Mouse (Mus musculus): ENCODE measurements around the gene Glis1. TPM values are rescaled to one million over a fixed set of nuclear protein-coding genes. Genes with fewer than 3 reads are reported as not detected.

Gene Glis1
- polyA plus RNA-seq, 1 experiment from 2014 or later = 0.97 TPM

DNA sequence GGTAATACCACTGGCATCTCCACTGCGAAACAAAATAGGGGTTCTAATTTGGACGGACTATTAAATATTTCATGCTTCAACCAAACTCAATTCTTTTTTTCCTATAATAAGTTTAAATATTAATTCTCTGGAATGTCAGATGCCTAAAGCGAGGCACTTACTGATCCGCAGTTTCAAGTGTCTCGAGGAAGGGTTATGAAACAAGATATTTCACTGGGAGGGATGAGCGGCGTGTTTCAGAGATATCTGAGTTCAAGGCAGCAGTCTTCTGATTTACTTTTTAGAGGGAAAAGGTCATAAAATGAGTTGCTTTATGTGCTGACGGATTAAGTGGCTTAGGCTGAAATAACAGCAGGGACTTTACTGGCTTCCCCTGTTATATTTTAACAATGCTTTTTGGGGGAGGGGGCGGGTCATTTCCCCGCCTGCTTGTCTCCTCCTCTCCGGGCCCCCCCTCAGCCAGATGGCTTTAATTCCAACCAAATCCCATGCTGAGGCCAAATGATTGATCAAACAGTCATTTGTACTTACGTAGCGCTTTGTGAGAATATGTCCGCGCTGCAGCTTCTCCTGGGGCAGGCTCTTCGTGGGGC is 8.6 kb downstream of the Glis1 start:
- no peak for ATAC-seq (ENCODE audit: low FRiP score)
- Histone ChIP-seq H3K4me1 (ENCODE audit: control insufficient read depth, insufficient read depth, low read length) (peaks cover 10% of the 10 kb centered on the region), H3K27me3 (ENCODE audit: control insufficient read depth, insufficient read depth, low read length) (peaks cover 13% of the 10 kb centered on the region), H3K9ac (ENCODE audit: low read length) (peak overlapping the region; percentile 42), H3K4me2 (peak overlapping the region; percentile 24), H3K27ac (ENCODE audit: low read depth, low read length) (no peak overlapping the region), H3K9me3 (ENCODE audit: control insufficient read depth, low read length) (no peaks in the 10 kb centered on the region), H3K4me3 (ENCODE audit: low read depth, low read length) (no peak overlapping the region), H3K36me3 (ENCODE audit: control insufficient read depth, insufficient read depth, low read length) (no peaks in the 10 kb centered on the region)
- WGBS = 27% methylated on average over 16 of the region's 16 CpGs
- no peak for DNase-seq (ENCODE audit: low spot score, missing footprints)

DNA sequence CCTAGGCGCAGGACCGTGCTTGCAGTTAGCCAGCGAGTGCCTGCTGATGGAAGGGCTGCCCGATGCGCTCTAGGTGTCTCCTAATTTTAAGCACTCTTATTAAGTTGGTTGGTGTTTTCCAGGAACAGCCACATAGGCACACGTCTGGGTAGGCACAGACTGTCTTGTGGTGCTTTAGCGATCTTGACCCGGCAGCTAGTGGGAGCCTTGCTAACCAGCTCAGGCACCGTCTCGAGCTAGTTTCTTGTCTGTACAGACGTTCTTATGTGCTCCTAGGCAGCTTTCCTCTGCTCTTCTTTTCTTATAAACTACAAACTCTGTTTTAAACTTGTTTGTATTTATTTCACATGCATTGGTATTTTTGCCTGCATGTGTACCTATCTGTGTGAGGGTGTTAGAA is 9.2 kb downstream of the Glis1 start:
- 39% methylated on average over 11 of the region's 11 CpGs for WGBS
- ATAC-seq (ENCODE audit: low FRiP score) = no peak
- H3K27ac ChIP-seq (ENCODE audit: low read depth, low read length) = no peak overlapping the region
- peak overlapping the region; percentile 42 for H3K9ac ChIP-seq (ENCODE audit: low read length)
- peak; percentile 91 for DNase-seq (ENCODE audit: low spot score, missing footprints)
- H3K9me3 ChIP-seq (ENCODE audit: control insufficient read depth, low read length) = no peaks in the 10 kb centered on the region
- no peak overlapping the region for H3K4me3 ChIP-seq (ENCODE audit: low read depth, low read length)
- H3K4me1 ChIP-seq (ENCODE audit: control insufficient read depth, insufficient read depth, low read length) = peaks cover 10% of the 10 kb centered on the region
- H3K27me3 ChIP-seq (ENCODE audit: control insufficient read depth, insufficient read depth, low read length) = peaks cover 13% of the 10 kb centered on the region
- H3K4me2 ChIP-seq = peak overlapping the region; percentile 24; the same call in 1 of the 2 replicates
- no peaks in the 10 kb centered on the region for H3K36me3 ChIP-seq (ENCODE audit: control insufficient read depth, insufficient read depth, low read length)

DNA sequence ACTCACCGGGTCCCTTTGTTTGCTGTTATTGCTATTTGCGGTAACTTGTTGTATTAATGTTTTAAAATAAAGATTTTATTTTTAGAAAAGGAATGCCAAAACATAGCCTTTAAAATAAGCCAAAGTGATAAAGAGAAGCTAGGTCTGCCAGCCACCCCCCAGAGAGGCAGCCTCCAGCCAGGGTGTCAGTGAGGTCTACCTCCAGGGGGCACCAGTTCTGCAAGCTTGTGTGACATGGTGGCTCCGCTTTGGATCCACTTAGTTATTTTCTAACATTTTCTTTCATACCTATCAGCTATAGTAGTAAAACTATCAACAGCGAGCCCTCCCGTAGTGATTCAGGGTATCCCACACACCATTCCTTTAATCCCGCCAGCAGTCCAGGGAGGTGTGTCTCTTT is 14.1 kb downstream of the Glis1 start:
- DNase-seq (ENCODE audit: low spot score, missing footprints) (no peak), ATAC-seq (ENCODE audit: low FRiP score) (no peak)
- no peak overlapping the region for H3K27ac ChIP-seq (ENCODE audit: low read depth, low read length)
- no peaks in the 10 kb centered on the region for H3K36me3 ChIP-seq (ENCODE audit: control insufficient read depth, insufficient read depth, low read length)
- WGBS = 89% methylated on average over 6 of the region's 6 CpGs
- no peak overlapping the region for H3K4me2 ChIP-seq
- no peak overlapping the region for H3K4me3 ChIP-seq (ENCODE audit: low read depth, low read length)
- H3K9ac ChIP-seq (ENCODE audit: low read length) = no peak overlapping the region
- peaks cover 3% of the 10 kb centered on the region; the same call in 1 of the 2 replicates for H3K27me3 ChIP-seq (ENCODE audit: control insufficient read depth, insufficient read depth, low read length)
- H3K9me3 ChIP-seq (ENCODE audit: control insufficient read depth, low read length) = no peaks in the 10 kb centered on the region
- H3K4me1 ChIP-seq (ENCODE audit: control insufficient read depth, insufficient read depth, low read length) = peaks cover 4% of the 10 kb centered on the region

DNA sequence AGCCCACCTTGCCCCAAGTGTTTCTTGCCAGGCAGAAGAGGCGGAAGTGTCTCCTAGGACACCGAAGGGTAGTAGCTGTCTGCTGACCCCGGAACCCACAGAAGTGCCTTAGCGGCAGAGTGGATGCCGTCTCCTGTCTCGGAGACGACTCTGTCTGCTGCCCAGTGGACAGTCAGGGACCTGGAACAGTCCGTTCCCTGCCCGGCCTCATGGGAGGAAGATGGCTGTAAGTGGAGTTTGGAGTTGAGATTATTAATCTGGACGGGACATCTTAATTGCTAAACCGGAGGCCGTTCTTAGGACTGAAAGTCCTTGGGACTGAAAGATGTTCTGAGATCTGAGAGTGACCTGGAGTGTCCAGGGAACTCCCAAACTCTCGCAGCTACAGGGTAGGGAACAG is 15.1 kb downstream of the Glis1 start:
- 89% methylated on average over 13 of the region's 13 CpGs for WGBS
- Histone ChIP-seq H3K4me1 (ENCODE audit: control insufficient read depth, insufficient read depth, low read length) (peaks cover 3% of the 10 kb centered on the region; the same call in 1 of the 2 replicates), H3K4me3 (ENCODE audit: low read depth, low read length) (no peak overlapping the region), H3K27me3 (ENCODE audit: control insufficient read depth, insufficient read depth, low read length) (no peaks in the 10 kb centered on the region), H3K27ac (ENCODE audit: low read depth, low read length) (no peak overlapping the region), H3K36me3 (ENCODE audit: control insufficient read depth, insufficient read depth, low read length) (no peaks in the 10 kb centered on the region), H3K9ac (ENCODE audit: low read length) (no peak overlapping the region), H3K4me2 (no peak overlapping the region), H3K9me3 (ENCODE audit: control insufficient read depth, low read length) (no peaks in the 10 kb centered on the region)
- no peak for ATAC-seq (ENCODE audit: low FRiP score)
- DNase-seq (ENCODE audit: low spot score, missing footprints) = no peak

DNA sequence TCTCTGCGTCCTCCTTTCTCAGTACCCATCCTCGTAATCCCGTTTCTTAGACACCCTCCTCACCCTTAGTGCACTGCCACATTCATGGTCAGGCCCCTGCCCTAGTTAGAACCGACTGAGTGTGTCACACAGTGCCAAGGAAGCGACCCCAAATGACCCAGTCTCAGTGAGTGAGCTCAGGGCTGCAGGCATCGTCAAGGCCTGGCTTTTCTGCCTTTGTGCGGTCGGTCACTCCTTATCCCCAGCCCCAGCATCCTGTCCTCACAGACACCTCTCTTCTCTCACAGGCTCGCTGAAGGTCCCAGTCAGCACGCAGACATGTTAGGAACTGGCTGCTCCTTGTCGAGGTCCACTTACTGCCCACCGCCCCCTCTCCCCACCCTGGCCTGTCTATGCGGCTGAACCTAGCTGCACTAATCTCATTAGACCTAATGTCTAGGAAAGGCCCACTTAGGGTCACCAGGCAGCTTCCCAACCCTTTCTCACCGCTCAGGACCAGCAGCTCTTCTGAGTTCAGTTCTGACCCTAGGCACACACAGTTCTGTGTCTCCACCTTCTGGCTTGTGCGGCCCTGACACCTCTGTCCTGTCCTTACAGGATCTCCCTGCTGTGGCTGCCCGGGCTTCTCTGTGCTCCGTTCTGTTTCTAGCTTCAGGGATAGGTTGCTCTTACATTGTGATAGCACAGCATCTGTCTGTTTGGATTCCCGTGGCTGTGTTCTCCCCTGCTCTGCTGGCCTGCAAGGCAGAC is 18.1 kb downstream of the Glis1 start:
- no peak overlapping the region for H3K4me2 ChIP-seq
- DNase-seq (ENCODE audit: low spot score, missing footprints) = no peak
- no peaks in the 10 kb centered on the region for H3K27me3 ChIP-seq (ENCODE audit: control insufficient read depth, insufficient read depth, low read length)
- peaks cover 3% of the 10 kb centered on the region; the same call in 1 of the 2 replicates for H3K4me1 ChIP-seq (ENCODE audit: control insufficient read depth, insufficient read depth, low read length)
- H3K9ac ChIP-seq (ENCODE audit: low read length) = 0 out of 2 replicates have a peak overlapping the region, but pooled peaks have one; percentile 16
- ATAC-seq (ENCODE audit: low FRiP score) = no peak
- no peak overlapping the region for H3K27ac ChIP-seq (ENCODE audit: low read depth, low read length)
- WGBS = 54% methylated on average over 18 of the region's 18 CpGs
- H3K9me3 ChIP-seq (ENCODE audit: control insufficient read depth, low read length) = no peaks in the 10 kb centered on the region
- no peak overlapping the region for H3K4me3 ChIP-seq (ENCODE audit: low read depth, low read length)
- H3K36me3 ChIP-seq (ENCODE audit: control insufficient read depth, insufficient read depth, low read length) = no peaks in the 10 kb centered on the region

DNA sequence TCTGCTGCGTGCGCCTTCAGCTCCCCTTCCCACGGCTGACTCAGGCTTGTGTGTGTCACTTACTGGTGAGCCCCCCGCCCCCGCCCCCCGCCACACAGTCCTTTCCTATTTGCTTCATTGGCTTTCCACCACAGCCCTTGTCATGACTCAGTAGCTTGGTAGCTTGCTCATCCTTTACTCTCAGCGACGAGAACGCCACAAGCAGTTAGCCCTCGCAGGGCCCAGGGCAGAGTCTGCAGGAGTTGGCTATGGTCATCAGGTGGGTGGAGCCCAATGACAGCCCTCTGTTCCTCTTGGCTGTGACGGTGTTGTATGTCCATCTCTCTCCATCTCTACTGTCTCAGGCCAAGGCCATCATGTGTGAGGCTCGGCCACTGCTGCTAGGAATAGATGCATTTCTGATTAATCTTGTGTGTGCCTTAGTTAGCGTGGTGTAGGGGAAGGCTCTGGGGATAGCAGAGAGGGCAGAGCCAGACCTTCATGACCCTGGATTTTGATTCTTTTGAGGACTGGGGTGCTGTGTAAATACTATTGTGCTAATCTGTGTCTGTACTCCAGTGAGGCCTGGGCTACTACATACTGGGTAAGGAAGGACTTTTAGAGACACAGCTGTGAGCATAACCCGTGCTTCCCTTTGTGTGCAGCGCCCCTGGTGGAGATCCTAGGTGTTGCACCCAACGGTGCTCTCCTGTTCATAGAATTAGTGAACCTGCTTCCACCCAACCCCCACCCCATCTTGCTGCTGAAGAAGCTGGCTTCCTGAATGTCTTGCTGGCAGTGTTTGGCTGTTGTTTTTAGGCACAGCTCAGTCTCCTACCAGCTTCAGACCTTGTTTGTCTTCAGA is 19.0 kb downstream of the Glis1 start:
- H3K36me3 ChIP-seq (ENCODE audit: control insufficient read depth, insufficient read depth, low read length) = no peaks in the 10 kb centered on the region
- no peak overlapping the region for H3K4me3 ChIP-seq (ENCODE audit: low read depth, low read length)
- no peaks in the 10 kb centered on the region for H3K27me3 ChIP-seq (ENCODE audit: control insufficient read depth, insufficient read depth, low read length)
- H3K4me1 ChIP-seq (ENCODE audit: control insufficient read depth, insufficient read depth, low read length) = peaks cover 3% of the 10 kb centered on the region; the same call in 1 of the 2 replicates
- ATAC-seq (ENCODE audit: low FRiP score) (peak; percentile 86), DNase-seq (ENCODE audit: low spot score, missing footprints) (peak; percentile 99)
- no peaks in the 10 kb centered on the region for H3K9me3 ChIP-seq (ENCODE audit: control insufficient read depth, low read length)
- WGBS = 55% methylated on average over 16 of the region's 16 CpGs
- H3K4me2 ChIP-seq = no peak overlapping the region
- no peak overlapping the region; the same call in 1 of the 2 replicates for H3K9ac ChIP-seq (ENCODE audit: low read length)
- no peak overlapping the region; the same call in 1 of the 2 replicates for H3K27ac ChIP-seq (ENCODE audit: low read depth, low read length)

DNA sequence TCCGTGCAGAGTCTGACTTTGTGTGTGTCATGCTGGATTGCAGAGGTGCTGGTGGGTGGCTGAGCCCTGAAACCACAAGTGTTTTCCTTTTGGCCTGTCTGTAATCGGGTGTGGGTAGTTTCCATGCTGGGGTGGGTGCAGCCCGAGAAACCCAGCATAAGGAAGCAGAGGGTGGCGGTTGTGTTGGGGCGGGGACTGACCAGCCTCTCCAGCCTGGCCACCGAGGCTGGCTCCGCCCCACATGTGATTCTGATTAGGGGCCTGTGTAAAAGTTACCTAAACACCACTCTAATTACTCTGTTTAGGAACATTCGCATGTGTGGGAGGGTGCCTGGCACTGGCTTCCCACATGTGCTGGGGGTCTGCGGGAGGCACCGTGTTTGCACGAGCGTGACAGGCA is 23.2 kb downstream of the Glis1 start:
- Histone ChIP-seq H3K27me3 (ENCODE audit: control insufficient read depth, insufficient read depth, low read length) (no peaks in the 10 kb centered on the region), H3K4me3 (ENCODE audit: low read depth, low read length) (no peak overlapping the region), H3K27ac (ENCODE audit: low read depth, low read length) (no peak overlapping the region), H3K9ac (ENCODE audit: low read length) (no peak overlapping the region), H3K9me3 (ENCODE audit: control insufficient read depth, low read length) (no peaks in the 10 kb centered on the region), H3K36me3 (ENCODE audit: control insufficient read depth, insufficient read depth, low read length) (no peaks in the 10 kb centered on the region), H3K4me1 (ENCODE audit: control insufficient read depth, insufficient read depth, low read length) (peaks cover 3% of the 10 kb centered on the region; the same call in 1 of the 2 replicates), H3K4me2 (no peak overlapping the region)
- ATAC-seq (ENCODE audit: low FRiP score) (no peak), DNase-seq (ENCODE audit: low spot score, missing footprints) (no peak)
- WGBS = 70% methylated on average over 12 of the region's 12 CpGs

DNA sequence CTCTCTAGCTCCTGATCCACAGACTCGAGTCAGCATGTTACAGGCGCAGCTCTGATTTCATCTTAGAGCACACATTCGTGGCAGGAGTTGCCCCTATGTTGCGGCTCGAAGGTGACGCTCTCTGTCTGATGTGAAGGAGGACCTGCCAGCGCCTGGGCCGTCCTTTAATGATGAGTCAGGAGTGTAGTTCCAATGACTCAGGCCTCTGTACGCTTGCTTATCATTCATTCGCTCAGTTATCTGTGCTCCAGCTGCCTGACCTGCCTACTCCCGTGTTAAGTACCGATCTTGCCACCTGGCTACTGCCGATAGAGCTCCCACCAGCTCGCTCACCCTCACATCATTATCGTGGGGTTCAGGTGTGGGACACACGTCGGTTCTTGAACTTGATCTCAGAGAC is 24.5 kb downstream of the Glis1 start:
- Histone ChIP-seq H3K9ac (ENCODE audit: low read length) (no peak overlapping the region), H3K4me1 (ENCODE audit: control insufficient read depth, insufficient read depth, low read length) (no peaks in the 10 kb centered on the region), H3K4me3 (ENCODE audit: low read depth, low read length) (no peak overlapping the region), H3K36me3 (ENCODE audit: control insufficient read depth, insufficient read depth, low read length) (no peaks in the 10 kb centered on the region), H3K27me3 (ENCODE audit: control insufficient read depth, insufficient read depth, low read length) (no peaks in the 10 kb centered on the region), H3K4me2 (no peak overlapping the region), H3K27ac (ENCODE audit: low read depth, low read length) (no peak overlapping the region), H3K9me3 (ENCODE audit: control insufficient read depth, low read length) (no peaks in the 10 kb centered on the region)
- 88% methylated on average over 17 of the region's 17 CpGs for WGBS
- DNase-seq (ENCODE audit: low spot score, missing footprints) (no peak), ATAC-seq (ENCODE audit: low FRiP score) (no peak)

DNA sequence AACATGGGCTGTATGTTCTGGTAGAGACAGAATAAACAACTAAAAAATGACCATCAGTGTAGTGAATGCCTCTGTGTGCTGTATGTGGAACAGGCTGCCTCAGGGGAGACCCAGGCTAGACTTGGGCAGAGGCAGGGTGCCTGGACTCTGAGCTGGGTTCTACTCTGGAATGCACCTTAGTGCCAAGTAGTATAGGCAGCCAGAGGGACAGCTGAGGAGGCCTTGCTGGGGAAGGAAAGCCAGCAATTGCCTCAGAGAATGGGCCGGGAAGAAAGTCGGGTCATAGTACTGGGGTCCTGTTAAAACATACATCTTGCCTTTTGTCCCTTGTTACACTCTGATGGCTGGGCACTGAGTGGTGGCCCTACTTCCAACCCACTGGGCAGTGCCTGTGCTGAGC is 25.1 kb downstream of the Glis1 start:
- H3K4me1 ChIP-seq (ENCODE audit: control insufficient read depth, insufficient read depth, low read length) = no peaks in the 10 kb centered on the region
- H3K4me3 ChIP-seq (ENCODE audit: low read depth, low read length) = no peak overlapping the region
- DNase-seq (ENCODE audit: low spot score, missing footprints) (no peak), ATAC-seq (ENCODE audit: low FRiP score) (no peak)
- H3K9me3 ChIP-seq (ENCODE audit: control insufficient read depth, low read length) = no peaks in the 10 kb centered on the region
- 86% methylated on average over 2 of the region's 2 CpGs for WGBS
- no peaks in the 10 kb centered on the region for H3K36me3 ChIP-seq (ENCODE audit: control insufficient read depth, insufficient read depth, low read length)
- no peak overlapping the region for H3K4me2 ChIP-seq
- no peaks in the 10 kb centered on the region for H3K27me3 ChIP-seq (ENCODE audit: control insufficient read depth, insufficient read depth, low read length)
- H3K9ac ChIP-seq (ENCODE audit: low read length) = no peak overlapping the region
- H3K27ac ChIP-seq (ENCODE audit: low read depth, low read length) = no peak overlapping the region

Data from midbrain, embryonic 11.5 days (tissue).